Mouse (Mus musculus) brain, embryonic 14.5 days (tissue): ENCODE data around the gene Tor1b.

Source experiments
- CTCF ChIP-seq: fragments of 200-500 bp; IDR thresholded peaks from 2 replicates; pipeline ENCODE4 v1.5.1; 2012; ENCODE audit warnings: inconsistent platforms, mild to moderate bottlenecking, moderate library complexity, borderline replicate concordance; ENCODE audit not compliant: insufficient read depth, insufficient read length; ENCODE audit errors: extremely low read depth
- POLR2A ChIP-seq: fragments of 200-500 bp; IDR thresholded peaks from 2 replicates; pipeline ENCODE4 v1.6.1; 2012; ENCODE audit warnings: mild to moderate bottlenecking, inconsistent platforms, borderline replicate concordance; ENCODE audit not compliant: poor library complexity, insufficient read depth, insufficient read length, severe bottlenecking; ENCODE audit errors: extremely low read depth

GRCm38 (mm10) chr2:30906641-30907040 lies 46.1 kb upstream of the Tor1b start:
- TF ChIP-seq CTCF (no peak), POLR2A (no peak)
